Mouse (Mus musculus) CH12.LX (cell line): ENCODE measurements at regions not wholly inside any gene's neighbourhood (a gene's known extent, or its start where the extent isn't known, plus 50 kb on each side); places are given as distances from the start of the nearest gene placed in this dataset.

Experiments
- CTCF ChIP-seq, 2 experiments: IDR thresholded peaks in 1 of 2; conservative IDR thresholded peaks in 1 of 2; 2 replicates each; pipeline ENCODE4 v1.5.1; 2011 to 2012; ENCODE audit warnings: low read depth in 2 of 2, low read length in 2 of 2, improper control_type of control experiment in 1 of 2, inconsistent platforms in 1 of 2, mild to moderate bottlenecking in 1 of 2, moderate library complexity in 1 of 2
- JUN ChIP-seq: IDR thresholded peaks from 2 replicates; pipeline ENCODE4 v1.6.1; 2011; ENCODE audit warnings: low read depth, mild to moderate bottlenecking, low read length, improper control_type of control experiment, moderate library complexity; ENCODE audit not compliant: insufficient read depth
- POLR2A ChIP-seq: IDR thresholded peaks from 2 replicates; pipeline ENCODE4 v1.6.1; 2011; ENCODE audit warnings: low read depth, mild to moderate bottlenecking, improper control_type of control experiment, low read length

- TF ChIP-seq CTCF (conservative IDR thresholded peaks at IDR 0.05 in 1 of 2, IDR thresholded peaks at IDR 0.05 in 1 of 2; ENCODE audit: low read depth in 2 of 2, low read length in 2 of 2), result no peak
- TF ChIP-seq POLR2A, result no peak
- TF ChIP-seq JUN, result no peak
These were observed 741.8 kb downstream of the Sorcs3 start for GRCm38 (mm10) chr19:48947646-48948045.
